Mouse (Mus musculus) kidney, postnatal 0 days (tissue): ENCODE measurements at regions not wholly inside any gene's neighbourhood (a gene's known extent, or its start where the extent isn't known, plus 50 kb on each side); places are given as distances from the start of the nearest gene placed in this dataset.
A peak's percentile ranks its signal among the peaks of the same experiment; 100 is the strongest.
"Not testable (repeated sequence)": the region's sequence is repeated elsewhere in the genome, so short reads cannot be mapped to it uniquely, and the experiment has no call there.

ENCODE experiments used
- ATAC-seq: fragments of 200-750 bp; cut with Nextera tagmentation; replicated peaks from 2 replicates; pipeline ENCODE4 v1.8.0; 2017; ENCODE audit warnings: low read depth, moderate number of reproducible peaks, moderate TSS enrichment, moderate library complexity; ENCODE audit not compliant: low FRiP score
- DNase-seq: peaks from one replicate; pipeline ENCODE4 v3.0.0-alpha.2; 2016; ENCODE audit warnings: low spot score
- H3K27ac ChIP-seq: fragments of 300-500 bp; sonication (generic); 2 replicates; pipeline ENCODE4 v1.5.1; 2014; ENCODE audit warnings: mild to moderate bottlenecking
- H3K27me3 ChIP-seq: fragments of 300-500 bp; sonication (generic); 2 replicates; pipeline ENCODE4 v1.6.1; 2014; ENCODE audit warnings: low read length, mixed read lengths; ENCODE audit not compliant: insufficient read depth
- H3K36me3 ChIP-seq: fragments of 300-500 bp; sonication (generic); 2 replicates; pipeline ENCODE4 v1.6.1; 2014; ENCODE audit warnings: low read length, mixed read lengths; ENCODE audit not compliant: insufficient read depth
- H3K4me1 ChIP-seq: fragments of 300-500 bp; sonication (generic); replicated peaks from 2 replicates; pipeline ENCODE4 v1.6.1; 2014; ENCODE audit warnings: antibody characterized with exemption, low read length, mixed read lengths; ENCODE audit not compliant: insufficient read depth
- H3K4me2 ChIP-seq: fragments of 300-500 bp; sonication (generic); 2 replicates; pipeline ENCODE4 v1.6.1; 2014; ENCODE audit warnings: mild to moderate bottlenecking, low read length, moderate library complexity, mixed read lengths
- H3K4me3 ChIP-seq: fragments of 300-500 bp; sonication (generic); replicated peaks from 2 replicates; pipeline ENCODE4 v1.5.1; 2014; ENCODE audit warnings: low read depth, low read length
- H3K9ac ChIP-seq: fragments of 300-500 bp; sonication (generic); 2 replicates; pipeline ENCODE4 v1.6.1; 2014; ENCODE audit warnings: low read depth, low read length
- H3K9me3 ChIP-seq: fragments of 300-500 bp; sonication (generic); replicated peaks from 2 replicates; pipeline ENCODE4 v1.6.1; 2016; ENCODE audit warnings: low read length, inconsistent platforms, mixed read lengths
- CTCF ChIP-seq: IDR thresholded peaks from 2 replicates; pipeline ENCODE4 v1.5.1; 2016; ENCODE audit warnings: antibody characterized with exemption, low read depth, mild to moderate bottlenecking, moderate library complexity
- WGBS: fragments of 180-500 bp; shearing (Covaris S2); extraction: QIAGEN DNeasy Blood & Tissue Kit; methylation state at CpG from one replicate; pipeline ENCODE4 v1.1.7; 2014; 5-methylcytosine and 5-hydroxymethylcytosine counted together

DNA sequence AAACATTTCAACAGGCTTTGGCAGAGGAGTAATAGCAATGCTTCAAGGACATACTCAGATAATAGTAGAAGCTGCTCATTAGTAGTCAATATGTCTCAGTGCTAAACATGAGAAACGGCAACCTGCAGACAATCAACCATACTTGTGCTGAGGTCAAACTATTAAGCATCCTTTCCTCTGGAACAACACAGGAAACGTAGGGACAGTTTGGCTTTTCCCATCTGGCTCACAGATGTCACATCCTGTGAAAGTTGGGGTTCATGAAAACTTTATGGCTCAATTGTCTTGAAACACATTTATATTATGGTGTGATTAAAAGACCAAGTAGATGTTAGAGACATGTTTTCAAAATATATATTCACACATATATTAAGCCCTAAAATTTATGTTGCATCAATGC lies 120.4 kb downstream of the Pcdh18 start:
- WGBS, result 34% methylated on average over 2 of the region's 2 CpGs
- ATAC-seq, result no peak

DNA sequence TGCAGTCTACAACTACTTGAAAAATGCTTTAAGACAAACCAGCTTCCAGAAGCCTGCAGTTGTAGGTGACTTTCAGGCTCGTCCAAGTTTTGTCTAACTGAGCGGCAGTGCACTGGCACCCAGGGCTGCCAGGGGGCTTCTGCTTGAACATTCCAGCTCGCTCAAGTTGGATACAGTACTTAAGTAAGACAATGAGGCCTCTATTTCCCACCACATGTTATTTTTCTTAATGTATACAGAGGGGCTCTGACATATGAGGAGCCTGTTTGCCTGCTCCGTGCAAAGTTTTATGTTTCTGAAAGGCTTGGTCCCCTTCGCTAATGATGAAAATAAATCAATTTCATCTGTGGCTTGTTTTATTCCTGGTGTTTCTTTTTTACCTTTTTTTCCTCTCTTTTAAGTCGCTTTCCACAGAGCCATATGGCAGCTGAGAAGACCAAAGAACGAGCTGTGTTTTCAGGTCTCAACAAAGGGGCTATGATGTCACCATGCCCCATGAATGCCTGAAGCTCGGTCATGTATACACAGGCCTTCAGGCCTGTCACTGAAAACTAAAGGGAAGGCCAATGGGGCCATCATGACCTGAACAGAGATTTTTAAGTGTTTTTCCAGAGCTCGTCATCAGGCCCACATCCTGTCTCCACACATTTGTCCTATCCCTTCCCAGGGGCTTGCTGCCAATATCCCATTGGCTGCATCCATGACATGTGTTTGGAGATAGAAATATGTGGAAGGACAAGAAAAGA lies 164.2 kb downstream of the Pcdh18 start:
- H3K4me2 ChIP-seq, result no peak overlapping the region
- H3K36me3 ChIP-seq, result no peaks in the 10 kb centered on the region
- H3K4me1 ChIP-seq, result no peaks in the 10 kb centered on the region
- H3K9me3 ChIP-seq, result no peaks in the 10 kb centered on the region
- H3K27me3 ChIP-seq, result no peaks in the 10 kb centered on the region
- no peak overlapping the region for H3K9ac ChIP-seq
- ATAC-seq (no peak; the same call in 1 of the 2 replicates), DNase-seq (peak; percentile 27)
- no peak for TF ChIP-seq CTCF
- 35% methylated on average over 9 of the region's 9 CpGs for WGBS
- no peak overlapping the region for H3K4me3 ChIP-seq
- H3K27ac ChIP-seq, result no peak overlapping the region

More for the DNA sequence above, 120.4 kb downstream of the Pcdh18 start:
- no peaks in the 10 kb centered on the region for H3K4me1 ChIP-seq
- H3K4me2 ChIP-seq, result no peak overlapping the region
- H3K9me3 ChIP-seq, result no peaks in the 10 kb centered on the region
- no peaks in the 10 kb centered on the region for H3K36me3 ChIP-seq
- H3K4me3 ChIP-seq, result no peak overlapping the region
- no peak overlapping the region for H3K27ac ChIP-seq
- no peaks in the 10 kb centered on the region for H3K27me3 ChIP-seq
- no peak for DNase-seq
- TF ChIP-seq CTCF, result no peak
- H3K9ac ChIP-seq, result no peak overlapping the region

DNA sequence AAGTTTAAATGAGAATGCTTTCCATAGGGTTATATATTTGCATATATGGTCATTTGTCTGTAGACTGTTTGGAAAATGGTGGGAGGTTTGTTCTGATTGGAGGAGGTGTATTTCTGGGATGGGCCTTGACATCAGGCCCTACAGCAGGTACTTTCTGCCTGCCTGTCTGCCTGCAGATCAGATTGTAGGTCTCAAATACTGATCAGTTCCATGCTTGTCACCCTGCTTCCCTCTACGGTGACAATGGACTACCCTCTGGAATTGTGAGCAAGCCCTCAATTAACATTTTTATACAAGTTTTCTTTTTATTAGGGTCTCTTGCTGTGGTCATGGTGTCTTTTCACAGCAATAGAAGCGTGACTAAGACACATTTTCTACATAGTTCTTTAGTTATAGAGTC lies 166.9 kb downstream of the Pcdh18 start:
- Histone ChIP-seq H3K27ac (no peak overlapping the region), H3K4me1 (no peaks in the 10 kb centered on the region), H3K36me3 (no peaks in the 10 kb centered on the region), H3K9ac (no peak overlapping the region), H3K9me3 (no peaks in the 10 kb centered on the region), H3K4me2 (no peak overlapping the region), H3K27me3 (no peaks in the 10 kb centered on the region), H3K4me3 (no peak overlapping the region)
- no peak for TF ChIP-seq CTCF
- WGBS, result 87% methylated on average over 2 of the region's 2 CpGs
- DNase-seq, result no peak
- ATAC-seq, result no peak

DNA sequence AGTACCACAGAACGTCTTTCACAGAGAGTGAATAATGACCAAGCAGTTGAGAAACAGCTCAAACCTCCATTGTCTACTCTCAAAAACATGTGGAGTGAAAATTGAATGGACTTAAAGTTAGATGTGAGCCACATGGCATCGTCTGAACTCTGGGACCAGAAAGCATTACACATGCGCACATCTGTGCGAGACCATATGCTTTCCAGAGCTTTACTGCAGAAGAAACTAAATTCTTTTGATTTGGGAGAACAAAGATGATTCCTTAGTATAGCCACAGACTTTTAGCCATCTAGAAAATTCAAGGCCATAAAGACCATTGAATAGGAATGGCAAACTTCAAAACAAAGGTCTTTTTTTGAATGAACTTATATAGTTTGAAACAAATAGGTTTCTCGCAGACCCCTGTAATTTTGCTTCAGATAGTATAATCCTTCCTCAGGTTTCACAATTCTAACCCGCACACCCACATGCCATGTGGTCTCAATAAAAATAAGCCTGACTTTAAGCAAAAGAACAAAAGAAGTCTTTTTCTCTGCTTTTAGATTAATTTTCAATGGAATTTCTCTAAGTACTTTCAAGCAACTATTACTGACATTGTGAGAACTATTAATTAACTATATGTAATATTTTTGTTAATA lies 170.5 kb downstream of the Pcdh18 start:
- no peaks in the 10 kb centered on the region for H3K36me3 ChIP-seq
- ATAC-seq (no peak), DNase-seq (no peak)
- no peak for TF ChIP-seq CTCF
- H3K9me3 ChIP-seq, result no peaks in the 10 kb centered on the region
- 75% methylated on average over 6 of the region's 6 CpGs for WGBS
- H3K27me3 ChIP-seq, result no peaks in the 10 kb centered on the region
- no peak overlapping the region for H3K4me3 ChIP-seq
- H3K4me1 ChIP-seq, result no peaks in the 10 kb centered on the region
- no peak overlapping the region for H3K27ac ChIP-seq
- no peak overlapping the region for H3K9ac ChIP-seq
- H3K4me2 ChIP-seq, result no peak overlapping the region

DNA sequence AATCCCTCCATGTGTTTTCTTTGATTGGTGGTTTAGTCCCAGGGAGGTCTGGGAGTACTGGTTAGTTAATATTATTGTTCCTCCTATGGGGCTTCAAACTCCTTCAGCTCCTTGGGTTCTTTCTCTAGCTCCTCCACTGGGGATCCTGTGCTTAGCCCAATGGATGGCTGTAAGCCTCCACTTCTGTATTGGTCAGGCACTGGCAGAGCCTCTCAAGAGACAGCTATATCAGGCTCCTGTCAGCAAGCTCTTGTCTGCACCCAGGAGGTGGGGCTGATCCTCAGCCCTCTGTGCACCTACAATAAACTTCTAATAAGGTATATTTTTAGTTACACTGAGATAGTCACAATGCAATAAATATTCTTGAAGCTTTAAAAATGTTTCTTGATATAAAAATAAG lies 171.2 kb downstream of the Pcdh18 start:
- not testable (repeated sequence) for H3K27ac ChIP-seq, H3K36me3 ChIP-seq, H3K4me1 ChIP-seq, H3K27me3 ChIP-seq, ATAC-seq, H3K4me3 ChIP-seq, DNase-seq, H3K9ac ChIP-seq, H3K4me2 ChIP-seq, H3K9me3 ChIP-seq

DNA sequence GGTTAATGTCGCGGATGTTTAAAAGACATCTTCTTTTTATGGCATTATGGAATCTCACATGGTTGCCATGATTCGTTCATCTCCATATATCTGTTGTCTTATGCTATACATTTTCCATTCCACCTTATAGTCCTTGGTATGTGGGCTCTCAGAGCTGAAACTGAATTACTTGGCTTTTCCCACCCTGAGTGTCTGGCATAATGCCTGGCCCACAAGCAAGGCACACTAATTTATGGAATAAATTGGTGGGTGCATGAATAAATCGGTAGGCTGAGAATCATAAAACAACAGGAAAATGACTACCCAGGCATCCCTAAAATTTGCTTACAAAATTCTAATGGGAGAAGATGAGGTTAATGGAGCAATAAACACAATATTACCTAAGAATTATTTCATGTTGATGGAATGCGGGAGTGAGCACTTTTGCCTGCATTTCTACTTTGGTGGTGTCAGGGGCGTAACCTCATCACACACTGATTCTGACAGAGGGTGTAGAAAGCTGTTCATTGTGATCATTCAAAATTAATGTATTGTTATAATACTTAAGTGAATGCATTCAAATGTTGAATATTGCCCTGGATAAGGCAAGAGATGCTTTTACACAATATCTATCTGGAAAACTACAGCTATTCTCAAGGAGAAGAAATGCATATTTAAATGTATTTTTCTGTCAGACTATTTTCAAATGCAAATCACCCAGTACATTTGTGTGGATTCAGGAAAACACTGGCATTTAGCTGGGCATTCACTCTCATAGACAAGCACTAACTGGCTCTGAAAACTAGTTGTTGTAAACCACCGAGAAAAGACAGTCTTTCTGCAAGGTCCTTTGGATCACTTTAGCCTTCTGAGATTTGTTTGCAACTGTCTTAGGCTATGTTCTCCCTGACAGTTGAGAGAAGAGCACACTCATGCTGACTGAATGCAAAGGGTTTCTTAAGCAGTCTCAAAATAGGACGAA lies 190.1 kb downstream of the Pcdh18 start:
- Histone ChIP-seq H3K36me3 (no peaks in the 10 kb centered on the region), H3K4me2 (no peak overlapping the region), H3K27me3 (no peaks in the 10 kb centered on the region), H3K4me3 (no peak overlapping the region), H3K4me1 (no peaks in the 10 kb centered on the region), H3K9me3 (no peaks in the 10 kb centered on the region), H3K27ac (no peak overlapping the region), H3K9ac (no peak overlapping the region)
- WGBS, result 89% methylated on average over 8 of the region's 8 CpGs
- DNase-seq, result no peak
- no peak for ATAC-seq
- TF ChIP-seq CTCF, result no peak
